Mouse (Mus musculus) MEL (cell line): ENCODE measurements around the gene Brsk1.

Experiments used
- CHD1 ChIP-seq: IDR thresholded peaks from 2 replicates; pipeline ENCODE4 v1.6.1; 2012; ENCODE audit warnings: low read depth, mild to moderate bottlenecking, inconsistent platforms, low read length, improper control_type of control experiment
- CTCF ChIP-seq, 3 experiments: IDR thresholded peaks in 2 of 3; conservative IDR thresholded peaks in 1 of 3; 2 replicates each; pipeline ENCODE4 v1.5.1; 2011 to 2012; ENCODE audit warnings: low read length in 3 of 3, low read depth in 2 of 3, mild to moderate bottlenecking in 2 of 3, improper control_type of control experiment in 1 of 3, inconsistent platforms in 1 of 3, mixed read lengths in 1 of 3, moderate library complexity in 1 of 3; ENCODE audit not compliant: control insufficient read depth in 1 of 3, insufficient read depth in 1 of 3, poor library complexity in 1 of 3, severe bottlenecking in 1 of 3
- ELF1 ChIP-seq: IDR thresholded peaks from 2 replicates; pipeline ENCODE4 v1.6.1; 2014; ENCODE audit warnings: low read depth, mild to moderate bottlenecking, inconsistent platforms, low read length, improper control_type of control experiment, moderate library complexity
- EP300 ChIP-seq, 2 experiments: IDR thresholded peaks; 2 replicates each; pipeline ENCODE4 v1.6.1; 2011; ENCODE audit warnings: improper control_type of control experiment in 2 of 2, low read length in 2 of 2, low read depth in 1 of 2, mild to moderate bottlenecking in 1 of 2
- ETS1 ChIP-seq: IDR thresholded peaks from 2 replicates; pipeline ENCODE4 v1.6.1; 2012; ENCODE audit warnings: low read depth, mild to moderate bottlenecking, inconsistent platforms, low read length, improper control_type of control experiment, moderate library complexity
- KAT2A ChIP-seq: conservative IDR thresholded peaks from 2 replicates; pipeline ENCODE4 v1.6.1; 2012; ENCODE audit warnings: low read depth, low read length, improper control_type of control experiment, inconsistent platforms
- MAX ChIP-seq: IDR thresholded peaks from 2 replicates; pipeline ENCODE4 v1.6.1; 2011; ENCODE audit warnings: low read length, improper control_type of control experiment
- MEF2A ChIP-seq: IDR thresholded peaks from 2 replicates; pipeline ENCODE4 v1.6.1; 2014; ENCODE audit warnings: low read depth, mild to moderate bottlenecking, inconsistent platforms, low read length, improper control_type of control experiment; ENCODE audit not compliant: poor library complexity, insufficient replicate concordance, severe bottlenecking; ENCODE audit errors: extremely low read depth
- MYC ChIP-seq: IDR thresholded peaks from 2 replicates; pipeline ENCODE4 v1.6.1; 2011; ENCODE audit warnings: low read depth, mild to moderate bottlenecking, low read length, improper control_type of control experiment, moderate library complexity
- NRF1 ChIP-seq: IDR thresholded peaks from 2 replicates; pipeline ENCODE4 v1.6.1; 2014; ENCODE audit warnings: low read depth, mild to moderate bottlenecking, inconsistent platforms, low read length, improper control_type of control experiment, moderate library complexity; ENCODE audit not compliant: poor library complexity, insufficient read depth, severe bottlenecking
- POLR2A ChIP-seq, 2 experiments: IDR thresholded peaks; 2 replicates each; pipeline ENCODE4 v1.6.1; 2011 to 2012; ENCODE audit warnings: low read length in 2 of 2, mild to moderate bottlenecking in 2 of 2, control low read depth in 1 of 2, improper control_type of control experiment in 1 of 2, low read depth in 1 of 2, moderate library complexity in 1 of 2; ENCODE audit not compliant: control insufficient read depth in 1 of 2, insufficient read depth in 1 of 2, poor library complexity in 1 of 2
- UBTF ChIP-seq: IDR thresholded peaks from 2 replicates; pipeline ENCODE4 v1.6.1; 2012; ENCODE audit warnings: low read depth, mild to moderate bottlenecking, inconsistent platforms, low read length, improper control_type of control experiment, moderate library complexity, borderline replicate concordance; ENCODE audit not compliant: insufficient read depth
- USF1 ChIP-seq: IDR thresholded peaks from 2 replicates; pipeline ENCODE4 v1.6.1; 2014; ENCODE audit warnings: low read depth, mild to moderate bottlenecking, inconsistent platforms, low read length, improper control_type of control experiment, moderate library complexity

DNA sequence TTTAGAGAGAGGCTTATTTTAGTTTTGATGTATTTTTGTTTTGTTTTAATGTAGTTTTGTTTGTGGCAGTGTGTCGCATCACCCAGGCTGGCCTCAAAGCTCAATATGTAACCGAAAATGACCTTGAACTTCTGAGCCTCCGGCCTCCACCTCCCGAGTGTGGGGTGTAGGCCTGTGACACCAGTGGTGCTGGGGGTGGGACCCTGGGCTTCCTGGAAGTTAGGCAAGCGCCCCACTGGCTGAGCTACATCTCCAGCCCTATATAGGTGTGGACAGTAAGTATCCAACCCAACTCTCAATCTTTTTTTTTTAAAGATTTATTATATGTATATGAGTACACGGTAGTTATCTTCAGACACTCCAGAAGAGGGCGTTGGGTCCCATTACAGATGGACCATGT lies 12.8 kb downstream of the Brsk1 start:
- TF ChIP-seq EP300 (IDR thresholded peaks at IDR 0.05; ENCODE audit: low read depth in 1 of 2, low read length in 2 of 2) (no peak), ETS1 (no peak), MAX (no peak), POLR2A (IDR thresholded peaks at IDR 0.05; ENCODE audit: control insufficient read depth in 1 of 2, insufficient read depth in 1 of 2, low read depth in 1 of 2, low read length in 2 of 2, poor library complexity in 1 of 2) (no peak), CTCF (IDR thresholded peaks at IDR 0.05 in 2 of 3, conservative IDR thresholded peaks at IDR 0.05 in 1 of 3; ENCODE audit: control insufficient read depth in 1 of 3, insufficient read depth in 1 of 3, low read depth in 2 of 3, low read length in 3 of 3, poor library complexity in 1 of 3, severe bottlenecking in 1 of 3) (no peak), ELF1 (no peak), USF1 (no peak), CHD1 (no peak), KAT2A (no peak), MYC (no peak), MEF2A (no peak), NRF1 (no peak), UBTF (no peak)
